Mouse (Mus musculus): ENCODE data around the gene Olfr1054. TPM values are rescaled to one million over a fixed set of nuclear protein-coding genes. Genes with fewer than 3 reads are reported as not detected.
"Not testable (repeated sequence)": the region's sequence is repeated elsewhere in the genome, so short reads cannot be mapped to it uniquely, and the experiment has no call there.

The Olfr1054 gene
- total RNA-seq (2021), result not detected
- long read RNA-seq, experiment 1, result 0 reads
- long read RNA-seq, experiment 2, result 0 reads

DNA sequence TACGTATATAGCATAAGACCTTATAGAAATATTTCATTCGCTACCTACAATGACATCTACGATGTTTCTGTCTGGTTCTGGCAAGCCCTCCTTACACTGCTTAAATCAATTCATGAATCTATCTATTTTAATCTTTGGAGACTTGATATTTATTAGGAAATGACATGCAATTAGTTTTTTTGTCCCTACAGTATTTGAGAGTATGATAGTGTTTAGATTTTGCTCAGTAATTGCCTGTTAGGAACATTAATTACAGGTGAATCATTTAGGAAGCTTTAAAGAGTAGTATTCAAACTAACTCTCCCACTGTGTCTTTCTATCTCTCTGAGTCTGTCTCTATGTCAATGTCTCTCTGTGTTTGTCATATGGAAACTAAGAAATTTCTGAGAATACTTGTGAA, at the start of gene Olfr1054:
Gene Olfr1054 (minus strand): TSS at position 101 of the 400 bp plus-strand sequence.
- no peak for DNase-seq

DNA sequence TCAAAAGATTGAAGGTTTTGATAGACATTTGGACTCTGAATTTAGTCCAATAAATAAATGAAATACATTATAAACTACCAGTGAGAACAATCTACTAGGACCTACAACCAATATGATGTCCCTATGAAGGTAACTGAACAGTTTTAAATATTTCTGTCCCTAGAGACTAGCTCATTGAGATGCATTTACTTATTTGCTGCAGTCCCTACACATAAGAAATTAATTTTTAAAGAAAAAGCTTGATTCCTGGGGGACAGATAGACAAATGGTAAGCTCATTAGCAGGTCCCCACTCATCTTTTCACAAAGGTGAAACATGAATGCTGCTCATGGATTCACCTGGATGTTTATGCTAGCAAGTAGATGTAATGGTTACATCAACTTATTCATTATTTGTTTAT, 43.1 kb upstream of the Olfr1054 start, which contains the start of gene Olfr1057:
Gene Olfr1057 (minus strand): TSS at position 101 of the 400 bp plus-strand sequence.
- no peak for DNase-seq

GRCm38 (mm10) chr2:86366342-86366741, 31.1 kb upstream of the Olfr1054 start:
- DNase-seq, result not testable (repeated sequence)

GRCm38 (mm10) chr2:86362369-86362768, 27.1 kb upstream of the Olfr1054 start, which contains the start of gene Olfr1056:
Olfr1056 (minus strand) TSS chr2:86362469.
- DNase-seq, result no peak

DNA sequence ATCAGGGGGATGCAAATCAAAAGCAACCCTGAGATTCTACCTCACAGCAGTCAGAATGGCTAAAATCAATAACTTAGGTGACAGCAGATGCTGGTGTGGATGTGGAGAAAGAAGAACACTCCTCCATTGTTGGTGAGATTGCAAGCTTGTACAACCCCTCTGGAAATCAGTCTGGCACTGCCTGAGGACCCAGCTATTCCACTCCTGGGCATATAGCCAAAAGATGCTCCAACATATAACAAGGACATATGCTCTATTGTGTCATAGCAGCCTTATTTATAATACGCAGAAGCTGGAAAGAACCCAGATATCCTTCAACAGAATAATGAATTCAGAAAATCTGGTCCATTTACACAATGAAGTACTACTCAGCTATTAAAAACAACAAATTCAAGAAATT, 16.5 kb upstream of the Olfr1054 start:
- DNase-seq, result not testable (repeated sequence)

DNA sequence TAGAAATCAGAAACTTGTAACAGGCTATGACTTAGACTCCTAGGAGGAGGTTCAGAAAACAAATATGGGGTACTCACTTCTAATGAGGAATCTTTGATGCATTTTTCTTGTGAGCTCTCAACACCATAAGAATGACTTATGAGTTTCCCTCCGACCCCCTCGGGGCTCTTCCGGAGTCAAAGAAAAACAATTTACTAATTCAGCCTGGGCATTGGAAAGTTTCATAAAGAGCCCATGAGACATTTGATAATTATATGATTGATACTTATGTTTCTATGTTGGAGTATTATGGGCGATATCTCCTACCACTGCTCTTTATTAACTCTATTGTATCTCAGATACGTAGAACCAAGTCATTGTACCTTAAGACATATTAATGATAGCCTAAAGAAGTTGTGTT, 15.0 kb upstream of the Olfr1054 start, which contains the start of gene Olfr1055:
Gene Olfr1055 (minus strand): TSS at position 101 of the 400 bp plus-strand sequence.
- DNase-seq, result no peak

DNA sequence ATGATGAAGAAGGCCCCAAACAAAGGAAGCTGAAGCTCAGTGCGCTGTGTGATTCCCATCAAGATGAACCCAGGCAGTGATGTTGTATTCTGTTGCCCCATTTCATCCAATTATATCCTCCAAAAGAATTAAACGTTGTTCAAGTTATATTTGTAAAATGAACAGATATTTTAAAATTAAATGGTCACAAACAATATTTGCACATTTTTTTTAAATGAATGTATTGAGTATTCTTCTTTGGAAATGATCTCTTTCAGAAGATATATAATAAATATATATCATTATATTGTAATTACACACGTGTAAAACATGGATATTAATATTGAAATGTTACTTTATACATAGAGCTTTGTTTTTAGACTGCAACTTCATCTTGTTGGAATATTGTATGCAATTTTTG, 20.0 kb downstream of the Olfr1054 start, which contains the start of gene Olfr1053:
Gene Olfr1053 (minus strand): TSS at position 101 of the 400 bp plus-strand sequence.
- no peak for DNase-seq

DNA sequence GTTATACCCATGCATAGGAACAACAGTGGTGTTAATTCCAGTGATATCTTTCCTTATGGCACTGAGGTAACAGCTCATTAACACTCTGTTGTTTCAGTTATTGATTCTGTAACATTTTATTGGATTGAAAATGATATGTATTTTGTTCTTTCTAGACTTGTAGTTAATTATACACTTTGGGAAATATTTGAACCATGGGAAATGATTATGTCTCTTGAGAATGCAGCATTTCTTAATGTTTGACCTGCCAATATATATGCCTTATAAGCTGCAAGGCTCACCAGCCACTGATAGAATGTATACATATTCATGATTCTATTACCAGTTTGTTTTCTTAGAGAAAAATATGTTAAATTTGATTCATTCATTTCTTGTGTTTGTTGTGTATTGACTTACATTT, 43.1 kb downstream of the Olfr1054 start, which contains the start of gene Olfr1052:
Gene Olfr1052 (plus strand): TSS at position 301 of the 400 bp plus-strand sequence.
- no peak for DNase-seq

Other genes starting within 250 kb of the Olfr1054 start
- gene Olfr1037, start 248.0 kb downstream of the Olfr1054 start, total RNA-seq (2021), result not detected
- gene Olfr1039, start 199.5 kb downstream of the Olfr1054 start, total RNA-seq (2021), result not detected
- gene Olfr1040, start 188.7 kb downstream of the Olfr1054 start, total RNA-seq (2021), result not detected
- not detected for gene Olfr1042, start 173.6 kb downstream of the Olfr1054 start, total RNA-seq (2021)
- gene Olfr1043, start 167.9 kb downstream of the Olfr1054 start, total RNA-seq (2021), result not detected
- gene Olfr1044, start 157.6 kb downstream of the Olfr1054 start, total RNA-seq (2021), result not detected
- not detected for gene Olfr52, start 149.8 kb downstream of the Olfr1054 start, total RNA-seq (2021)
- gene Olfr1045, start 132.4 kb downstream of the Olfr1054 start, total RNA-seq (2021), result not detected
- not detected for gene Olfr1046, start 116.1 kb downstream of the Olfr1054 start, total RNA-seq (2021)
- not detected for gene Olfr1047, start 104.0 kb downstream of the Olfr1054 start, total RNA-seq (2021)
- not detected for gene Olfr1048, start 95.1 kb downstream of the Olfr1054 start, total RNA-seq (2021)
- not detected for gene Olfr1049, start 77.1 kb downstream of the Olfr1054 start, total RNA-seq (2021)
- gene Olfr1051, start 56.3 kb downstream of the Olfr1054 start, total RNA-seq (2021), result not detected
- gene Olfr1052, start 43.0 kb downstream of the Olfr1054 start, total RNA-seq (2021), result not detected
- not detected for gene Olfr1053, start 20.1 kb downstream of the Olfr1054 start, total RNA-seq (2021)
- not detected for gene Olfr1055, start 14.9 kb upstream of the Olfr1054 start, total RNA-seq (2021)
- gene Olfr1056, start 27.0 kb upstream of the Olfr1054 start, total RNA-seq (2021), result not detected
- not detected for gene Olfr1057, start 43.0 kb upstream of the Olfr1054 start, total RNA-seq (2021)
- not detected for gene Olfr1058, start 53.1 kb upstream of the Olfr1054 start, total RNA-seq (2021)
- not detected for gene Olfr1061, start 78.6 kb upstream of the Olfr1054 start, total RNA-seq (2021)
- gene Olfr1062, start 91.3 kb upstream of the Olfr1054 start, total RNA-seq (2021), result not detected
- not detected for gene Olfr1065, start 115.2 kb upstream of the Olfr1054 start, total RNA-seq (2021)
- not detected for gene Olfr1066, start 120.8 kb upstream of the Olfr1054 start, total RNA-seq (2021)
- not detected for gene Olfr228, start 152.0 kb upstream of the Olfr1054 start, total RNA-seq (2021)
- gene Olfr1076, start 173.0 kb upstream of the Olfr1054 start, total RNA-seq (2021), result not detected
- not detected for gene Olfr1079, start 207.0 kb upstream of the Olfr1054 start, total RNA-seq (2021)
- gene Olfr1080, start 222.8 kb upstream of the Olfr1054 start, total RNA-seq (2021), result not detected

All from heart, adult 18-20 months (tissue).